Mouse (Mus musculus) lung, adult 2 months (tissue): ENCODE results near the gene Ttll3.

Experiments
- CTCF ChIP-seq: fragments of 200-500 bp; IDR thresholded peaks from 2 replicates; pipeline ENCODE4 v1.5.1; 2011; ENCODE audit warnings: mild to moderate bottlenecking, low read length, control low read depth; ENCODE audit not compliant: insufficient read depth
- POLR2A ChIP-seq: fragments of 200-500 bp; IDR thresholded peaks from 2 replicates; pipeline ENCODE4 v1.6.1; 2011; ENCODE audit warnings: low read depth, mild to moderate bottlenecking, control low read depth, low read length, borderline replicate concordance; ENCODE audit errors: extremely low read depth

DNA sequence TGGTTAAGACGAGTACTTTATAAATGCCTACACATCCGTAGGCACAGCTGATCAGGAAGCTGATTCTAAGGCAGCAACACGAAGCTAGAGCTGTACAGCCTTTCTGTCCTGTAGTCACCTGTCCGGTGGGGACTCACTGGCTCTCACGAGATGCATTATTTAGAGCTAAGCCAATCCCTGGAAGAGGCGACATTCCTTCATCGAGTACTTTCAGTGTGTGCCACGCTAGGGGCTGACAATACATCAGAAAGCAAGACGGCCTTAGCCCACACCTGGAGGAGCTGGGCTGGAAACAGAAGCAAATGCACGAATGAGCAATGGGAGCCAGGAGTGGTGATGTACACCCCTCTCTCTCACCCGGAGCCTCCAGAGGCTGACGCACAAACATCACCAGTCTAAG, 48.1 kb downstream of the Ttll3 start:
- TF ChIP-seq CTCF (no peak), POLR2A (no peak)
